Mouse (Mus musculus): ENCODE measurements around the gene Gsx1.

DNA sequence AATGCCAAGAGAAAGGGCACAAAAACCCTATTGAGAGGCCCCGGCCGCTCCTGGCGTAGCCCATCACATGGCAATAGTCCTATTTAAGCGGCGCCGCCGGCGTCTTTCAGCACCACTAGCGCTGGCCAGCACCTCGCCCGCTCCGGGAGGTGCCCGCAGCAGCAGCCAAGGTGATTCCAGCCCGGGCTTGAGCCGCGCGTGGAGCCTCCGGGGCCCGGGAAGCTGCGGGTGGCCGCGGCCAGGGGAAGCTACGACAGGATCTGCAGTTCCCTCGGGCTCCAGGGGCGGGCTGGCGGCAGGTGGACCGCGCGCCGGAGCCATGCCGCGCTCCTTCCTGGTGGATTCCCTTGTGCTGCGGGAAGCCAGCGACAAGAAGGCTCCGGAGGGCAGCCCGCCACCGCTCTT is at the start of gene Gsx1:
- 0 out of 2 replicates have a peak, but pooled peaks have one; percentile 43 for TF ChIP-seq HCFC1 (IDR thresholded peaks at IDR 0.05; ENCODE audit: borderline replicate concordance, insufficient read depth, low read length)
- TF ChIP-seq ZC3H11A (IDR thresholded peaks at IDR 0.05; ENCODE audit: borderline replicate concordance, low read depth, low read length): no peak
- no peak for TF ChIP-seq ZNF384 (IDR thresholded peaks at IDR 0.05; ENCODE audit: low read depth, low read length)
- TF ChIP-seq CHD2 (IDR thresholded peaks at IDR 0.05; ENCODE audit: low read depth, low read length): no peak
- TF ChIP-seq MAFK (IDR thresholded peaks at IDR 0.05; ENCODE audit: insufficient read depth, low read depth, low read length): no peak
